Mouse (Mus musculus): Measurements from ENCODE around the gene Lsm12.

Gene Lsm12

DNA sequence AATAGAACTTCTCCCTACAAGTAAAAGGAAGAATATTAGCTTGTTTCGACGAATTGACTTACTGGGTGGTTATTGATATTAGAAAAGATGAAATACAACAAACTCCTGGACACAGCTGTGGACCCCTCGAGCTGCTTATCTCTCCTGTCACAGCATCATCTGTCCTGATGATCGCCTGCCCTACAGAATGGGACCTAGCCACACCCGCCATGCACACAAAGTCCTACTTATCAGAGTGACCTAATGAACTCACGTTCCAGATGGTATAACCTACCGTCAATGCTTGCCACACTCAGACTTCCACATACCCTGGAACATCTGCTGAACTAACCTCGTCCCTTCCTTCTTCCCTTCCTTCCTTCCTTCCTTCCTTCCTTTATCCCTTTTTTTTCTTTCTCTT lies 68.9 kb downstream of the Lsm12 start:
- DNase-seq (ENCODE audit: low spot score in 2 of 2) = no peak

Data from natural killer cell, adult 2 months (primary cell).